Mouse (Mus musculus): ENCODE data around the gene Gabrd.
"Not testable (repeated sequence)": the region's sequence is repeated elsewhere in the genome, so short reads cannot be mapped to it uniquely, and the experiment has no call there.

Gabrd gene

DNA sequence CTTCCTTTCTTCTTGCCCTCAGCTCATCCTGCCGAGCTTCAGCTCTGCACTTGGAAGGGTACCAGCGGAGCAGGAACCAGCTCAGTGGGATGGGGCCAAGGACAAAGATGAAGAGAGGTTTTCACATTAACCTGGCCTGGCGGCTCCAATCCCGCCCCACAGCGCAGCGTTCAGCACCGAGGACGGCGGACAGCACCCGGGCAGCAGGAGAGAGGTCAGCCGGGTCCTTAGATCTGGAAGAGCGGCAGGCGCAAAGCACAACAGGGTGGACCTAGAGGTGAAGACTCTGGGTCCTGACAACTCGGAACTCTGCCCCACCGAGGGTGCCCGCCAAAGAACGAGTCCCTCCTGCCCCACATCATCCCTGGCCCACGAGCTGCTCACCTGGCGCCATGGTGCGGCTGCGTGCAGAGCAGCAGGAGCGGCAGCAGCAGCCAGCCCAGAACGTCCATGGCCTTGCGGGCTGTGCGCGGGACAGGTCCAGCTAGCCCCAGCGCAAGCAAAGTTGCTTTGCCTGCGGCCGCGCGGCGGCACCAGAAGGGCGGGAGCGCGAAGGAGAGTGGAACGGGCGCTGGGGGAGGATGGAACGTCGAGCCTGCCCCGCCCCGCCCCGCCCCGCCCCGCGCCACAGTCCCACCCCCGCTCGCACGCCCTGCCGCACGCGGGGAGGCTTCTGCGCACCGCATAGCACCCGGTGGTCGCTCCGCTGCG lies at the start of gene Gabrd:
Gene Gabrd (minus strand): TSS at position 602 of the 711 bp plus-strand sequence.
- DNase-seq (ENCODE audit: low read depth) = no peak

DNA sequence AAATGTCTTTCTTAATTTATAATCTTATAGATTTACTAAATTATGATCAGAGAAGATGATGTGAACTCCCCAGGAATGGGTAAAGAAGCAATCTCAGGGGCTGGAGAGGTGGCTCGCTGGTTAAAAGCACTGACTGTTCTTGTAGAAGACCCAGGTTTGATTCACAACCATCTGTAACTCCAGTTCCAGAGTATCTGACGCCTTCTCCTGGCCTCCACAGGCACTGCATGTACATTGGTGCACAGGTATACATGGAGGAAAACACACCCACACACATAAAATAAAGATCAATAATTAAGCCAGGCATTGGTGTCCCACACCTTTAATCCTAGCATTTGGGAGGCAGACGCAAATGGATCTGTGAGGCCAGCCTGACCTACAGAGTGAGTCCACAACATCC lies 44.9 kb upstream of the Gabrd start:
- no peak for DNase-seq (ENCODE audit: low read depth)

GRCm38 (mm10) chr4:155433993-155434392 lies 36.1 kb upstream of the Gabrd start:
- DNase-seq (ENCODE audit: low read depth) = no peak

DNA sequence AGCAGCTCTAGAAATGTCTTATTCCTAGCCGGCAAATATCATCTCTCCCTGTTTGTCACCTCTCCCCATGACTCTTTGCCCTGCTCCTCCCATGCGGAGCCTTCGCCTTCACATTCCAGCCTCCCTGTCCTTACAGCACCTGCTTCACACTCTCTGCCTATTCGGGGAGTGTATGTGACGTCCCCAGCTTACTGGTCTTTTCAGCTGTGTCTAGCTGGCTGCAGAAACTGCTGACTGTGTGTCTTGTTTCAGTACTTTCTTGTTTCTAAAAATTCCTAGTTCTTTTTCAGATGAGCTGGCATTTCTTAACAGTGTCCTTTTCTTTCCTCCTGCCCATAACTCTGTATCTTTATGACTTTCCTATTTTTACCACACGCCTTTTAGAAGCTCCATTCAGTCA lies 34.4 kb upstream of the Gabrd start:
- DNase-seq (ENCODE audit: low read depth) = no peak

- DNase-seq (ENCODE audit: low read depth) = no peak
These were observed 31.3 kb upstream of the Gabrd start for GRCm38 (mm10) chr4:155429202-155429601.

GRCm38 (mm10) chr4:155428442-155428841 lies 30.5 kb upstream of the Gabrd start:
- DNase-seq (ENCODE audit: low read depth) = no peak

- no peak for DNase-seq (ENCODE audit: low read depth)
These were observed 28.4 kb upstream of the Gabrd start for GRCm38 (mm10) chr4:155426272-155426671.

- DNase-seq (ENCODE audit: low read depth) = no peak
These were observed 26.1 kb upstream of the Gabrd start for GRCm38 (mm10) chr4:155423988-155424387.

DNA sequence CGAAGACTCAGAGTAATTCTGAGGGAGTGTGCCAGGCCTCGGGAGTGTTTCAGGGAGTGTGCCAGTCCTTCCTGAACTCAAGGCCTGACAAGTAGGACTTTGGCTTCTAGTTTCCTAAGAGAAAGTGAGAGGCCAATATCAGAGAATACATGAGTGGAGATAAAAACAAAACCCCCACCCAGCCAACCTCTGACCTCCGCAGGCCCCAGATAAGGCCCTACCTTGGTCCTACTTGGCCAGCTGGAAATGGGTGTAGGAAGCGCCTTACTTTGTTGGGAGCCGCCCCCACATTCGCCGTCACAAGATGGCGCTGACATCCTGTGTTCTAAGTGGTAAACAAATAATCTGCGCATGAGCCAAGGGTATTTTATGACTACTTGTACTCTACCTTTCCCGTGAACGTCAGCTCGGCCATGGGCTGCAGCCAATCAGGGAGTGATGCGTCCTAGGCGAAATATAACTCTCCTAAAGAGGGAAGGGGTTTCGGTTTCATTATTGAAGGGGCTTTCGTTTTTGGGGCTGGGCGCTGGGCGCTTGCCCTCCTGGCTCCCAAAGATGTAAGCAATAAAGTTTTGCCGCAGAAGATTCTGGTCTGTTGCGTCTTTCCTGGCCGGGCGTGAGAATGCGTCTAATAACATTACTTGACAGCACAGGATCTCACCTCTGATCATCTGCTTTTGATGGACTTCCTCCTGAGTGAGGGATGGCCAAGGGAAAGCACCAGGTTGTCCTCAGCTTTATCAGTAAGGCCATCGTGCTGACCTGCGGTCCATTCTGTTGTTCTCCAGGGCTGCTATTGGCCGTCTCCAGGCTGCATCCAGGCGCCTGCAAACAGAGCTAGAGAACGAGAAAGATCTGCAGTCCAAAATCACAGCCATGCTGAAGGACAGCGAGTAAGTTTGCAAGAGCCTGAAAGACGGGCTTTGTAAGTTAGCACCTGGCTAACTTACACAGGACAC lies 23.8 kb upstream of the Gabrd start:
- not testable (repeated sequence) for DNase-seq (ENCODE audit: low read depth)

- no peak for DNase-seq (ENCODE audit: low read depth)
These were observed 22.2 kb upstream of the Gabrd start for GRCm38 (mm10) chr4:155420137-155420536.

DNA sequence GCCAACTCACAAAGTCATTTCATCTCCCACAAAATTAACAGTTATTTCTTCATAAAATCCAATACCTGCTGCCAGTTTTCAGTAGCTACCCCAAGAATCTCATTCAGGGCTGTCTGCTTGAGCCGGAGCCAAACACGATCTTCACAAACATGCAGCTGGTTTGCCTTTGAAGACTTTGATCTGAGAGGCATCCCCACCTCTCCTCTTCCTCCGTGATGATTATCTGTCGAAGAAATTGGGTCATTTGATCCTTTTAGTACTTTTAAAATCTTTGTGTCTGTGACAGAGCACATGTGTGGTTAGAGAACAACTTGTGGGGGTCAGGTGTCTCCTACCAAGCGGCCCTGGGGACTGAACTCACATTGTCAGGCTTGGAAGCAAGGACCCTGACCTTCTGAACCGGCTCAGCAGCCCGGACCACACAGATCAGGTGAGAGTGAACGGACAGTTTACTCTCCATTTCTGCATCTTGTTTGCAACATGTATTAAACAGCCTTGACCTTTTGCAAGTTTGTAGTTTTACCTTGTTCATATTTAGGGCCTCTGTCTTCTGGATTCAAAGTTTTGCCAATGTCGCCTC lies 16.8 kb upstream of the Gabrd start:
- DNase-seq (ENCODE audit: low read depth) = peak; percentile 56

DNA sequence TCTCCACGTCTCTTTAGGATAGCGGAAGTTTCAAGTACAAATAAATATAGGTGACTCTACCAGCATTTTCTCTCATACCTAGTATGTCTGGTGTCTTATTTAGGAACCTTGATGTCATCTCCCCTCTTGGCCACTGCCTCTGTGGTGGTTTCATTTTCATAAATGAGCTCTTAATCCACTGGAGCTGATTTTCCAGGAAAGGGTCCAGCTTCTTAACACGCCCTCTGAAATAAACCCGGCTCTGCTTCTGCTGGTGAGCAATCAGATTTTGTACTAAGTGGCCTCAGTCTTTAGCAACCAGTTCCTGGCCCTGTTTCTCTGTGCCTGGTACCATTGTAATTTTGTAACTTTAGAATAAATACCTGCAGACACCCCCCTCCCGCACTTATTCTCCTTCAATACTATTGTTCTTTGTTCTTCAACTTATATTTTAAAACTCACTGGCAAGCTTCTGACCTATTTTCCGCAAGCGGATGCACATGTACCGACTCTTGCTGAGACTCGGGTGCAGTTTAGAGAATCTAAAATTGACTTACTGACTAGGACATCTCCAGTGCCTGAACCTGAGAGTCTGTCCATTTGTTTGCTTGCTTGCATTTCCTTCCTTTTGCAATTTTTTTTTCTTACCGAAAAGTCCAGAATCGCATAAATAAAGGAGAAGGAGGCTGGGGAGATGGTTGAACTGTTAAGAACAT lies 15.9 kb upstream of the Gabrd start:
- no peak for DNase-seq (ENCODE audit: low read depth)

GRCm38 (mm10) chr4:155412124-155412523 lies 14.2 kb upstream of the Gabrd start:
- DNase-seq (ENCODE audit: low read depth) = no peak

- peak; percentile 73 for DNase-seq (ENCODE audit: low read depth)
These were observed 11.3 kb upstream of the Gabrd start, which contains the start of gene Cfap74 for GRCm38 (mm10) chr4:155409058-155409776. Gene Cfap74 (plus strand): TSS chr4:155409190.

DNA sequence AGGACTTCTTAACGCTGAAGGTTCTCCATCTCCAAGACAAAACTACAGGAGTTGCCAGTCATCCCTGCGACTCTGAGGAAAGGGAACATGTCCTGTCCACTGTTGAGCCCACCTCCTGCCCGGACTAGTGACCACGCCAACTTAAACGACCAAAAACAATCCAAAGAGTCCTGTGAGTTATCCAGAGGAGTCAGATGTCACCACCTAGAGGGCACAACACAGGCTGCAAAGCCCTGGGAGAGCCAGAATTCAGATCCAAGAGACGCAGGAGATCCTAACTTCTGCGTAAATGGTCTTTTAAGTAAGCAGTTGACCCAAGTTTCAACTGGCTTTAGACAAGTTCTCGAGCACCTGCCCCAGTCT lies 10.8 kb upstream of the Gabrd start:
- no peak for DNase-seq (ENCODE audit: low read depth)

GRCm38 (mm10) chr4:155402489-155402888 lies 4.6 kb upstream of the Gabrd start:
- no peak for DNase-seq (ENCODE audit: low read depth)

- no peak for DNase-seq (ENCODE audit: low read depth)
These were observed 3.2 kb upstream of the Gabrd start for GRCm38 (mm10) chr4:155401121-155401520.

DNA sequence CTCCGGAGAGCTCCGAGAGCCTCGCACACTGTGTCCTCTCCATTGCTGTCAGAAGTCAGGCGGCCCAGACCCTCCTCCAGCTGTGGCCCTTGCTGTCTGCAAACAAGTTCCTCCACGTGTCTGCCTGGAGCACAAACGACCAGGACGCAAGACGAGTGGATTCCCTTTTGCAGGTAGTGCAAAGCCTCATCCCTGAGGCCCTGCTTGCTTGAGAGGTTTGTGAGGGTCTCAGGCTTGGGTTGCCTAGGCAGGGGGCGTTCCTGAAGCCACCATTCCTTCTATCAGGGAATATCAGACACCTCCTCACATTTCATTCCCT lies 269 bp upstream of the Gabrd start:
- DNase-seq (ENCODE audit: low read depth) = no peak

GRCm38 (mm10) chr4:155396751-155397150 lies 1.2 kb downstream of the Gabrd start:
- DNase-seq (ENCODE audit: low read depth) = no peak

- DNase-seq (ENCODE audit: low read depth) = no peak
These were observed 2.4 kb downstream of the Gabrd start for GRCm38 (mm10) chr4:155395471-155395870.

GRCm38 (mm10) chr4:155387166-155387565 lies 10.7 kb downstream of the Gabrd start:
- no peak for DNase-seq (ENCODE audit: low read depth)

DNA sequence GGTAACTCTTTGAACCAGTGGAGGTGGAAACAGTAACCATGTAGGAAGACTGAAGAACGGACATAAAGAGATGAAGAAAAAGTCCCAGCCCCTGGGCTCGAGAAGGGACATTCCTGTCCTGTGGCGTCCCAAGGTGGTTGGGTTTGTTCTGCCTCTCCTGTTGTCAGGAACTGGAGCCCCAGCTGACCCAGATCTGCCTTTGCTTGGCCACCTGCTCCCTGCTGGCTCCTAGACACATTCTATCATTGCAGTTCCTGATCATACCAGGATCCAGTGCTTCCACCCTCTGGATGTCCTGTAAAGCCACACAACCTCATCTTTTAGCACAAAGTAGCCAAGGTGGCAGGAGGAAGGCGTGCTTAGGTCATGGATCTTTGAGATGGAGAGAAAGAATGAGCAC lies 14.6 kb downstream of the Gabrd start:
- no peak for DNase-seq (ENCODE audit: low read depth)
